Mouse (Mus musculus) hematopoietic stem cell, adult 5-6 weeks (primary cell): ENCODE data around the gene Drg1. TPM values are rescaled to one million over a fixed set of nuclear protein-coding genes. Genes with fewer than 3 reads are reported as not detected.
"Not testable (repeated sequence)": the region's sequence is repeated elsewhere in the genome, so short reads cannot be mapped to it uniquely, and the experiment has no call there.

ENCODE experiments used
- ATAC-seq, 2 experiments: fragments of 125-278 bp in 1 of 2; replicated peaks in 1 of 2; 2 replicates each; pipeline ENCODE4 v1.8.0; 2016 to 2017; ENCODE audit warnings: inconsistent platforms in 2 of 2, mild to moderate bottlenecking in 2 of 2, moderate number of reproducible peaks in 2 of 2, low read depth in 1 of 2, moderate TSS enrichment in 1 of 2; ENCODE audit not compliant: low FRiP score in 2 of 2, poor library complexity in 2 of 2, severe bottlenecking in 2 of 2, insufficient read depth in 1 of 2, low TSS enrichment in 1 of 2
- total RNA-seq: library from RNA; stranded (forward); fragments of 172-1452, 232-1000 nt; gene quantifications from 2 replicates; pipeline ENCODE4 v1.2.3, GENCODE M21; 2017

Gene Drg1
- total RNA-seq, 1 experiment from 2014 or later = 143 TPM

DNA sequence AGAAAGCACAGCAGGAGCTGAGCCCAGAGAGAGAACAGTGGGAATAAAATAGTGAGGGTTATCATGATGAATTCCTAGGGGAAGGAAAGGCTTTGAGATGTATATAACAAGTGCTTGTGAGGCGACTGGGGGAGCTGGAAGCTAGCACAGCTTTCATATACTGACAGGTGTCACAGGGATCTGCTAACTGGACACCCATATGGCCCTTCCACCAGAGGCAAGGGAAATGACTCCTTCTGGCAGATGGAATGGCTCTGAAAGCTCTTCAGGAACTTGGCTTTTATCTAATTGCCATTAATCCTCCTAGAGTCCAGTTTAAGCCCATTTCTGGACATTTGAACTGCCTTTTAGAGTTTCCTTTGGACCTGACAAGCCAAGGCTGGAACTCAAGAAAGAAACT lies 84.2 kb downstream of the Drg1 start:
- ATAC-seq = not testable (repeated sequence)

DNA sequence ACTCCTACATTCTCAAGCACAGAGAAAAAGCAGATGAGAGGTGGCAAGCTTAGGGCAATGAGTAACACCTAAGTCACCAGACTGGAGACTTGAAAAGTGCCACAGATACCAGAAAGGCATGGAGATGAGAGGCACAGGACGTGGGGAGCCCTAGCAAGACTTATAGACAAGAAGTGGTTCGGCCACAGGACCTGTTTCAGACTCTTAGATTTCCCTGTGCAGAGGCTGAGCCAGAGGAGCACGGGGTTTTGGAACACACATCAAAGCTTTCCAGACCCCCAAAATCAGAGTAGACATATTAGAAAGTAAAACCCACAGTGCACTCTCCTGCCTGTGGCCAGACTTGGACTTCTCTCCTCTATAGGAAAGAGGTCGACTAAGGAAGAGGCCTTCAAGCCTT lies 85.0 kb downstream of the Drg1 start:
- peak in 1 of 2 experiments; percentile 3; a peak in 1 of 4 replicates for ATAC-seq

DNA sequence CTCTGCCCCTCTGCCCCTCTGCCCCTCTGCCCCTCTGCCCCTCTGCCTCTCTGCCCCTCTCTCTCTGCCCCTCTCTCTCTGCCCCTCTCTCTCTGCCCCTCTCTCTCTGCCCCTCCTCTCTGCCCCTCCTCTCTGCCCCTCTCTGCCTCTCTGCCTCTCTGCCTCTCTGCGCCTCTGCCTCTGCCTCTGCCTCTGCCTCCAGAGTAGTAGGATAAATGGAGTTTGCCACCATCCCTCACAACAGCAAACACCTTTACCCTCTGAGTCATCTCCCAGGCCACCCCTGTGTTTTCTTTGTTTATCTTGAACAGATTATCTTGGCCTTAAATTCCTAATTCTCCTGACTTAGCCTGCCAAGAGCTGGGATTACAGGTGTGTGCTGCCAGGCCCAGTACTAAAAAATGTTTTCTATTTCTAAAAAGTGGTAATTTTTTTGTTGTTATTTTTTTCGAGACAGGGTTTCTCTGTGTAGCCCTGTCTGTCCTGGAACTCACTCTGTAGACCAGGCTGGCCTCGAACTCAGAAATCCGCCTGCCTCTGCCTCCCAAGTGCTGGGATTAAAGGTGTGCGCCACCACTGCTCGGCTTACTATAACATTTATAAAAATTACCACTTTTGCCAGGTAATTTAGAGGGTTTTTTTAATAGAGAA lies 85.6 kb downstream of the Drg1 start:
- ATAC-seq = not testable (repeated sequence)

DNA sequence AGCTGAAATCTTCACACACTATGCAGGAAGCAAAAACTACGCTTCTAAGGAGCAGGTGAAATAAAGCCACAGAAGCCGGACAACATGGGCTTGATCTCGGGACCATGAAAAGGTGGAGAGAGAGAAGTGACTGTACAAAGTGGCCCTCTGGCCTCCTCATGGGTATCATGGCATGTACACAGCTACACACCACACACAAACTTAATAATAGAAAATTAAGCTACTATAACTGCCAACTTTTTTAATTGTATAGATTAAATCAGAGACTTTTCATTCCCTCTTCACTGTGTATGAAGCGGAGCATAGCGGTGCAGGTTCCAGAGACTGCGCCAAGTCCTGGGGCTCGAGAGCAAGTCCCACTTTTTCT lies 86.5 kb downstream of the Drg1 start:
- ATAC-seq = not testable (repeated sequence)

DNA sequence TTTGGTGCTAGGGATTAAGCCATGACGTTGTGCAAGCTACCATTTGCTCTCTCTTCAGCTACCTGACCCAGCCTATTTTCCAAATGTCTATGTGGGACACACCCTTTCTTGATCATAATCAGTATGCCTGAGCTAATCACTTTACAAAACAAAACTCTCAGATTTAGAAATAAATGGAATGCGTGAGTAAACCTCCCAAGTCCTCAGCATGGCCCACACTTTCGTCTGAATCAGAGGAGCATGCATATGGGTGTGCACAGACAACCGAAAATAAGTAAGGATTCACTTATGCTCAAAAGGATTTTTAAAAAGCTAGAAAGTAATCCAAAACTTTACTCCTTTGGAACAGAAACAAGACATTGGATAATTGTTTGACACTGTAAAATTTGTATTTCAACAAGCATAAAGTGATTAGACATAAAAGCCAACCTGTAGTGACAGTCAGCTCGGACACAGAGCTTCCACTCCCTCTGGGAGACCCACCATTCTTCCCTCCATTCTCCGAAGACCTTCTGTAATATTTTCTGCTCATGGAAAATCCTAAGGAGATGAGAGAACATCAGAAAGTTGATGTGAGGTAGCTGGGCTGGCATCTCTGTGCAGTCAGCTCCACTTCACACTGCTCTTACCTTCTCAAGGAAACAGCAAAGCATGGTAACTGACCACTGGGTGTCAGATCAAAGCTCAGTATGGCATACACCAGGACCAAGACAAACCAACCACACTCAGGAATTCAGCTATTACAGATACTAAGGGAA lies 87.1 kb downstream of the Drg1 start:
- ATAC-seq = 0 out of 4 replicates have a peak, but pooled peaks of 1 of the 2 experiments have one; percentile 1

DNA sequence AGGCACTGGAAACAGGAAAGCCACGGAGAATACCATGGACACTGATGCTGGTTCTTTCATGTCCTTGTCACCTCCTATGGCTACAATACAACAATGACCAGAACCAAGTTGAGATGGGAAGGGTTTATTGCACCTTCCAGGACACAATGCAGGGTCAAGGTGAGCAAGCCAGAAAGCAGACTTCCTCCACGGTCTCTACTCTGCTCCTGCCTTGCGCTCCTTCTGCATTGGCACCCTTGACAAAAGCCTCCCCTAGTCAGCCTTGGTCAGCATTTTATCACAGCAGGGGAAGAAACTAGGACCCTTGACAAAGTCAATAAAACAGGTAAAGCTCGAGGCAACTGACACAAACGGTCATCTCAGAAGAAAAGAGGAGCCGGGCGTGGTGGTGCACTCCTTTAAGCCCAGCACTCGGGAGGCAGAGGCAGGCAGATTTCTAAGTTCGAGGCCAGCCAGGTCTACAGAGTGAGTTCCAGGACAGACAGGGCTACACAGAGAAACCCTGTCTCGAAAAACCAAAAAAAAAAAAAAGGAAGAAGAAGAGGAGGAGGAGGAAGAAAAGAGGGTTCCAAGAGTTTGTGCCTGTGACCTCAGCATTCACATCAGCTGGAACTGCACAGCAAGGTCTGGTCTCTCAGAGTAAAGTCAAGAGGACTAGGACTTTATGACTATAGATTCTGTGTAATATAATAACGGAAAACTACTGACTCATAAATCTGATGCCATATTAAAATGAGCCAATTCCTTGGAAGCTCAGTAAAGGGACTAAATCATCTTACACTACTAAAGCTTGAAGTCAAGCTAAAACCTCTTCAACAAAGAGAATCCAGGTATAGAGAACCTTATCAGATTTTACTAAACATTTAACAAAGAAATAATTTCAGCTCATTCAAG lies 92.5 kb downstream of the Drg1 start:
- peak; percentile 9 to 31; a peak in 3 of 4 replicates for ATAC-seq

DNA sequence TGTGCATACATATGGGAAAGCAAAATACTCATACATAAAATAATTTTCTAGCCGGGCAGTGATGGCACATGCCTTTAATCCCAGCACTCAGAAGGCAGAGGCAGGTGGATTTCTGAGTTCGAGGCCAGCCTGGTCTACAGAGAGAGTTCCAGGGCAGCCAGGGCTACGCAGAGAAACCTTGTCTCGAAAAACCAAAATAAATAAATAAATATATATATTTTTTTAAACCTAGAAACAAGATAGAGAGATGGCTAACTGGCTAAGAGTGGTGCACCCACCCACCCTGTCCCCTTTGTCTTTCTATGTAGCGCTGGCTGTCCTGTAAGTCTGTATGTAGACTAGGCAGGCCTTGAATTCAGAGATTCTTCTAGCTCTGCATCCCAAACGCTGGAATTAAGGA lies 93.7 kb downstream of the Drg1 start:
- ATAC-seq = not testable (repeated sequence)

DNA sequence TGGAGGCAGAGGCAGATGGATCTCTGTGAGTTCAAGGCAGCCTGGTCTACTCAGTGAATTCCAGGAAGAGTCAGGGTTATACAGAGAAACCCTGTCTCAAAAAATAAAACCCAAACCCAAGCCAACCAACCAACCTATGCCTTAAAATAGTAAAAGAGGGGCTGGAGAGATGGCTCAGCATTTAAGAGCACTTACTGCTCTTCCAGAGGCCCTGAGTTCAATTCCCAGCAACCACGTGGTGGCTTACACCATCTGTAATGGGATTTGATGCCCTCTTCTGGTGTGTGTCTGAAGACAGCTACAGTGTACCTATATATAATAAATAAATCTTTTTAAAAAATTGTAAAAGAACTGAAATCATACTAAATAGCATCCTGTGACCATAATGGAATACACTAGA lies 94.3 kb downstream of the Drg1 start:
- not testable (repeated sequence) for ATAC-seq

DNA sequence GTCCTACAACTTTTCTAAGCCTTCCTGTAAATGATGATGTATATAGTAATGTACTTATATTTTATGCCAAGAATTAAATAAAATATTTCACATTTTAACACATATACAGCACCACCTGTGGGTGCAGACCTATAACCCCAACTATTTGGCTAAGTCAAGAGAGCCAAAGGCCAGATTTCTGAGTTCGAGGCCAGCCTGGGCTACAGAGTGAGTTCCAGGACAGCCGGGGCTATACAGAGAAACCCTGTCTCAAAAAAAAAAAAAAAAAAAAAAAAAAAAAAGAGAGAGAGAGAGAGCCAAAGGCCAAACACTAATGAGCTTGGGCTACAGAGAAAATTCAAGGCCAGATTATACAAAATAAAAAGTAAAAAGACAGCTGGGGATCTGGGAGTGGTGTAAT lies 97.2 kb downstream of the Drg1 start:
- ATAC-seq = not testable (repeated sequence)

DNA sequence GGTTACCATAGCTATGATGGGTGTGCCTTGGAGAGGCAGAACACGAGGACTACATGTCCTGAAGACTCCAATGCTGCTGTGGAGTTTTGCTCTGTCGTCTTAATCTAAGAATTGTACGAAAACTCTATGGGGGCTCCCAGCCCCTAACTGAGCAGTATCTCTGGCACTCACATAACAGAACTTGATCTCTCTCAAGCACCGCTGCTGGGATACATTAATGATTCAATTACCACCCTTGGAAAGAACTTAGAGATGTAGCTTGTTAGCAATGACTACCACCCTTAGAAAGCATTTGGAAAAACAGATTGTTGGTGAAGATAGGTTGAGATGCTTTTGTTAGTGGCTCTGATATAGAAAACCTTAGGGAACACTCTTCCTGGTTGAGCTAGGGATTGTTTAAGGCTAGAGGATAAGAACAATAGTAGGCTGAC lies 98.6 kb downstream of the Drg1 start:
- 0 out of 4 replicates have a peak, but pooled peaks have one; percentile 1 for ATAC-seq

DNA sequence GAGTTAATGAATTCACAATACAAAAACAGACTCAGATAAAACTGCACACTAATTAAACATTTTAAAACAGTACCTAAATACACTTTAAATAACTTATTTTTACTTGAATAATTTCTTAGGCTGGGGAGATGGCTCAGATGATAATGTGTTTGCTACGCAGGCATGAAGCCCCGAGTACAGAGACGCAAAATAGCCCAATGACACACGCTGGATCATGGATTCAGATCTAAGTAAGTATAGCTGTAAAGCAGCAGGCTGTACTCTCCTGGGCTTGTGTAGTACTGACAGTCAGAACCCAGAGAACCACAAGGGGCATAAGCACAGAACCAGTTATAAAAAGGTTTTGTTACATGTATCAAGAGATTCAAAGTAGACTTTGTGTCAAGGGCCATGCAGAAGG lies 99.1 kb downstream of the Drg1 start:
- 0 out of 4 replicates have a peak, but pooled peaks have one; percentile 1 to 2 for ATAC-seq

DNA sequence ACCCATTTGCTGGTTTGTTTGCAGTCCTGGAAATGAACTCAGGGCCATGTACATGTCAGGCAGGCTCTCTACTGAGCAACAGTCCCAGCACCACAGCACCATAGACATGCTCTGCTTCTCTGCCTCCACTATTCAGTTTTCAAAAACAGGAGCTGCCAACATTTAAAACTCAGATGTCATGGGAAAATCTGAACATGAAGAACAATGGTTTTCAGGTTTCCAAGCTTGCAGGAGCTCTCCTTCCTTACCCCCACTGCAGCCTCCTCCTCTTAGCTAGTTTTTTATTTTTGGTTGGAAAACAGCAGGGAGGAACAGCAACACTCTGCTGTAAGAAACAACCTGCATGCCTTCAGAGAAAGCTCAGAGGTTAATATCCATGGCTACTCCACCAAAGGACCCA lies 99.9 kb downstream of the Drg1 start:
- ATAC-seq = not testable (repeated sequence)

DNA sequence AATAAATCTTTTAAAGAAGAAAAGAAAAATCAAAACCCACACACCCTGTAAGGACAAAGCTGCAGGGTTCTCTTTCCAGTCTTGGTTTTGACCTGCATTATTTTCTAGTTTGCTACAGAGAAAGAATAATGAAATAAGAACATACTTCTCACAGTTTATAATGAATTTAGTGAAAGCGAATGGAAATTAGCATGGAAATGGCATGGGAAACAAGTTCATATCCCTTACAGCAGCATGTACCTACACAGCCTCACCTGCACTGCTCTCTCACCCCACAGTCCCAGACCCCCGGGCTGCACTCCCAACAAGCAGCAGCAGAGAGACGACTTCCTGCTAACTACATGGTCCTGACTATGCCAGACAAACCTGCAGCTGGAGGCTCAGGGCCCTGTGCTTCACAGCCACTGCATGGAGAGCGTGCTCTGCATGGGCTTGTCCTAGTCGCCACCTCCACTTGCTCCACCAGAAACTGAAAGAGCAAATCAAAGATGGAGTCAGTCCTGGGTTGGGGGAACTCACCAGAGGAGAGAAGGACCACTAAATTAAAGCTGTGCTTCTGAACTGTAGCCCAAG lies 100.9 kb downstream of the Drg1 start:
- peak; percentile 4 to 11; a peak in 3 of 4 replicates for ATAC-seq

DNA sequence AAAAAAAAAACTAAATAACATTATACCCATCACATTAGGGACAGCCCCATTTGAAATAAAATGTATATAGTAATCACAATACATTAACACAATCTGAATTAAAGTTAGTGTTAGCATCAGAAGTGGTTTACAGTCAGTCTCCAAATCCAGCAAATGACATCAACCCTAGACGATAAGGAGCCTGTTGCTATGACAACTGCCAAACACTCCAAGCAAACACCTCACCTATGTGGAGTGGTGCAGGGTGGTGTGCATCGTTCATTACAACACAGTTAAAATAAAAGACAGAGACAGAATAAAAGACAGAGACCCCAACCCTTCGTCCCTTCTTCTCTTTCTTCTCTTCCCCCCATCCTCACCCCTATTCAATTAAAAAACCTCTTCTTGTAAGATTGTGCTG lies 102.6 kb downstream of the Drg1 start:
- ATAC-seq = not testable (repeated sequence)

DNA sequence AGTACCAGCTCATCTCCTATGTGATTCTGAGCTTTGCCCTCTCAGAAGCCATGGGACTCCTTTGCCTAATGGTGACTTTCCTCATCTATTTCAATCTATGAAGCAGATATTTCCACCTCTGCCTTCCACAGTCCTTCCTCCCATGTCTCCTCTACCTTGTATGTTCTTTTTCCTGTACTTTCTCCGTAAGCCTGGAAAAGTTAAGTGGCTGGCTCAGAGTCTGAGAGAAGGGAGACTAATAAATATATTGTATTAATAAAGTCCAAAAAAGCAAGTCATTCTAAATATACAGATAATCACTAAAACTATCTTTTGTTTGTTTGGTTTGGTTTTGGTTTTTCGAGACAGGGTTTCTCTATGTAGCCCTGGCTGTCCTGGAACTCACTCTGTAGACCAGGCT lies 103.1 kb downstream of the Drg1 start:
- ATAC-seq = not testable (repeated sequence)

DNA sequence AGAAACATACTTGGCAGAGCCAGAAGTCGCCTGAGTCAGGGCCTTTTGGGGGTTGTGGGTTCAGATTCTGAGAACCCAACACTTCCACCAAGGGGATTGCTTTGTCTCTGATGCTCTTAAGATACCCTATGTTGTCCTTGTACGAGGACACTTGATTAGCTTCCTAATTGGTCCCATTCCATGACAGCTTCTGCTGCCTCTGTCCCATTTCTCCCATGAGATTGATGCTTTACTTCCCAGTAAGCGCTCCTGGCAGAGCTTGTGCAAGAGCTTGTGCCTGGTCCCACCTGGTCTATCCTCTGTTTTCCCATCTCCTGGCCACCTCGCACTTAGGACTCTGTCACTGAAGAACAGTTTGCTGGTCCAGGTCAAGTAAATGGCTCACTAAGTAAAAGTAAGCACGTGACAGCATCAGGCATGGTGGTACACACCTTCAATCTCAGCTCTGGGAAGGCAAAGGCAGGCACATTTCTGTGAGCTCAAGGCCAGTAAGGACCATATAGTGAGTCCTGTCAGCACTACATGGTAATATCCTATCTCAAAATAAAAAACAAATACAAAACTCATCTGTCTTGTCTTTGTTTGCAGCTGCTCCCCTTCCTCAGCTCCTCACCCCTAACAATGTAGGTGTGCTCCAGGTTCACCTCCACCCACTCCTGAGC lies 103.8 kb downstream of the Drg1 start:
- ATAC-seq = peak; percentile 1 to 5; a peak in 2 of 4 replicates

DNA sequence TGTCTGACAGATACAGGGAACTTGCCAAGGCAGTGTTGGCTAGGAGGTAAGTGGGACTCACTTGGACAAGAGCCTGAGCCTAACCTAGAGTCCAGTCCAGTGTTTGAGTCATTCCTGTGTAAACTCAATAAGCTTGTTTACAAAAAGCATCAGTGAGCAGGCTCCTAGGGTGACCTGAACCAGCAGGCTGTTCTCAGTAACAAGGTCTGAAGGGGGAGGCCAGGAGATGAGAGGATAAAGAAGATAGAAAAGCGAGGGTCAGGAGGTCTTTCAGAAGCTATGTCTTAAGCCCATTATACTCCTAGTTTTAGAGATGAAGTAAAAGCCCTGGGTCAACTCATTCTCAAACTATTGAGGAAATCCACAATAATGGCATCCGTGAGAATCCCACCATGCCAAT lies 104.8 kb downstream of the Drg1 start:
- ATAC-seq = 0 out of 4 replicates have a peak, but pooled peaks of 1 of the 2 experiments have one; percentile 0
